Mouse (Mus musculus): ENCODE data around the gene Dlx3. TPM values are rescaled to one million over a fixed set of nuclear protein-coding genes. Genes with fewer than 3 reads are reported as not detected.
A peak's percentile ranks its signal among the peaks of the same experiment; 100 is the strongest.

The Dlx3 gene
- polyA plus RNA-seq, 1 experiment from 2014 or later: 0.11 TPM

DNA sequence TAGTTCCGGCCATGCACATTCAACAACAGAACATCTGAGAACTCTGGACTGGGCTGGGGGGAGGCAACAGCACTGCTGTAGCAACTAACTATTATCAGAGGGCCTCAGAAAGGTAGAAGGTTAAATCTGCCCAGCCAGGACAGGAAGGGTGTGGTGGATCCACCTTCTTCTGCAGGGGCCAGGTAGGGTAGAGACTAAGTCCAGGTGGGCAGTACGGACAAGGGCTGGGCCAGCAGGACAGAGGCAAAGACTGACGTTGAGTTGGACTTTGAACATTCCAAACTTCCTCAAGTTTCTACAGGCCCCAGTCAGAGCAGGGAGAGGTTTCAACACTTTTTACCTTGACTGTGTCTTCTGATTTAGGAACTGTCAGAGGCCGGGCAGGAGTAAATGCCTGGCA, 45.2 kb upstream of the Dlx3 start:
- Histone ChIP-seq H3K36me3 (ENCODE audit: insufficient read depth) (no peaks in the 10 kb centered on the region), H3K27me3 (ENCODE audit: insufficient read depth, low read length) (peaks cover 36% of the 10 kb centered on the region), H3K9ac (no peak overlapping the region), H3K4me3 (ENCODE audit: low read depth, low read length) (peak overlapping the region; percentile 60), H3K4me2 (peak overlapping the region; percentile 82), H3K27ac (ENCODE audit: low read depth) (peak overlapping the region; percentile 87; the same call in 1 of the 2 replicates), H3K4me1 (ENCODE audit: insufficient read depth) (peaks cover 52% of the 10 kb centered on the region), H3K9me3 (ENCODE audit: low read depth, low read length) (no peaks in the 10 kb centered on the region)
- ATAC-seq (ENCODE audit: insufficient read depth) (no peak), DNase-seq (no peak)
- 40% methylated on average over 4 of the region's 4 CpGs for WGBS
- TF ChIP-seq CTCF (IDR thresholded peaks at IDR 0.05; ENCODE audit: low read depth): no peak

GRCm38 (mm10) chr11:95075197-95076040, 44.5 kb upstream of the Dlx3 start:
- Histone ChIP-seq H3K27ac (ENCODE audit: low read depth) (peak overlapping the region; percentile 87; the same call in 1 of the 2 replicates), H3K4me1 (ENCODE audit: insufficient read depth) (peaks cover 54% of the 10 kb centered on the region), H3K9ac (peak overlapping the region; percentile 65), H3K36me3 (ENCODE audit: insufficient read depth) (no peaks in the 10 kb centered on the region), H3K27me3 (ENCODE audit: insufficient read depth, low read length) (peaks cover 36% of the 10 kb centered on the region), H3K4me3 (ENCODE audit: low read depth, low read length) (peak overlapping the region; percentile 60), H3K9me3 (ENCODE audit: low read depth, low read length) (no peaks in the 10 kb centered on the region), H3K4me2 (peak overlapping the region; percentile 82)
- WGBS: 4% methylated on average over 19 of the region's 19 CpGs
- TF ChIP-seq CTCF (IDR thresholded peaks at IDR 0.05; ENCODE audit: low read depth): peak; percentile 36; the same call in 1 of the 2 replicates
- peak; percentile 61 for DNase-seq
- ATAC-seq (ENCODE audit: insufficient read depth): peak; percentile 23; the same call in 1 of the 2 replicates

GRCm38 (mm10) chr11:95076041-95076535, 43.8 kb upstream of the Dlx3 start:
- Histone ChIP-seq H3K36me3 (ENCODE audit: insufficient read depth) (no peaks in the 10 kb centered on the region), H3K4me2 (peak overlapping the region; percentile 82), H3K4me3 (ENCODE audit: low read depth, low read length) (peak overlapping the region; percentile 60), H3K4me1 (ENCODE audit: insufficient read depth) (peaks cover 51% of the 10 kb centered on the region), H3K9ac (peak overlapping the region; percentile 65), H3K9me3 (ENCODE audit: low read depth, low read length) (no peaks in the 10 kb centered on the region), H3K27me3 (ENCODE audit: insufficient read depth, low read length) (peaks cover 36% of the 10 kb centered on the region), H3K27ac (ENCODE audit: low read depth) (peak overlapping the region; percentile 87)
- peak; percentile 51 for TF ChIP-seq CTCF (IDR thresholded peaks at IDR 0.05; ENCODE audit: low read depth)
- ATAC-seq (ENCODE audit: insufficient read depth): peak; percentile 30; the same call in 1 of the 2 replicates
- under 1% methylated on average over 42 of the region's 42 CpGs for WGBS
- DNase-seq: peak; percentile 63

DNA sequence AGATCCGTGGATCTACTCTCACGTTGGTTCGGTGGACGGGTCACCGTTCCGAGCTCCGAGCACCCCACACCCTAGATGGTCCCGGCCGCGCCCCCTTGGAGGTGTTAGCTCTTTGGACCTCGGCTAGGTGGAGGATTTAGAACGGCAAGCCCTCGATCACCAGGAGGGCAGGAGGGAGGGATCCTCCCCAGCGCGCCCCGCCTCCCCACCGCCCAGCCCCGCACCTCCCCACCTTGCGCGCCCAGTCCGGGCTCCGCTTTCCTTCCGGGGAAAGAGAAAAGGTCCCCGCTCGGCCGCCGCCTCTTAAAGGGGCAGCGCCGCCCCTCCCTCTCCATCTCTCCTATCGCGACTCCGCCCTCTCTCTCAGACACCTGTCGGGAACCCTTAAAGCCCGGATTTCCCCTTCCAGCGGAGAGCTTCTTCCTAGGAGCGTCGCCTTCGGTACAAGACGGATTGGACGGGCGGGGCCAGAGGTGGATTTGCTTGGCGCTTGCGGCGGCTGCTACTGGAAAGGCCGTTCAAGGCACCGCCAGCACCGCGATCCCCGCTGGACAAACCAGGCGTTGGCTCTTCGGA, 43.3 kb upstream of the Dlx3 start, which contains the start of gene Itga3:
Gene Itga3, minus strand, starts transcription at position 266 of the 576 bp plus-strand sequence.
- Histone ChIP-seq H3K9me3 (ENCODE audit: low read depth, low read length) (no peaks in the 10 kb centered on the region), H3K4me3 (ENCODE audit: low read depth, low read length) (peak within 1 kb of the TSS; percentile 60), H3K27ac (ENCODE audit: low read depth) (peak within 1 kb of the TSS; percentile 87), H3K27me3 (ENCODE audit: insufficient read depth, low read length) (peaks cover 36% of the 10 kb centered on the region), H3K4me2 (peak within 1 kb of the TSS; percentile 82), H3K9ac (peak within 1 kb of the TSS; percentile 65), H3K4me1 (ENCODE audit: insufficient read depth) (peaks cover 45% of the 10 kb centered on the region), H3K36me3 (ENCODE audit: insufficient read depth) (no peaks in the 10 kb centered on the region)
- ATAC-seq (ENCODE audit: insufficient read depth) (peak; percentile 76), DNase-seq (peak; percentile 83)
- no peak for TF ChIP-seq CTCF (IDR thresholded peaks at IDR 0.05; ENCODE audit: low read depth)
- 1% methylated on average over 48 of the region's 51 CpGs for WGBS

GRCm38 (mm10) chr11:95077956-95078355, 42.0 kb upstream of the Dlx3 start:
- Histone ChIP-seq H3K4me1 (ENCODE audit: insufficient read depth) (peaks cover 37% of the 10 kb centered on the region), H3K36me3 (ENCODE audit: insufficient read depth) (no peaks in the 10 kb centered on the region), H3K4me3 (ENCODE audit: low read depth, low read length) (no peak overlapping the region), H3K9ac (no peak overlapping the region), H3K9me3 (ENCODE audit: low read depth, low read length) (no peaks in the 10 kb centered on the region), H3K27ac (ENCODE audit: low read depth) (no peak overlapping the region), H3K27me3 (ENCODE audit: insufficient read depth, low read length) (peaks cover 36% of the 10 kb centered on the region), H3K4me2 (peak overlapping the region; percentile 82; the same call in 1 of the 2 replicates)
- DNase-seq (no peak), ATAC-seq (ENCODE audit: insufficient read depth) (no peak)
- 52% methylated on average over 7 of the region's 7 CpGs for WGBS
- TF ChIP-seq CTCF (IDR thresholded peaks at IDR 0.05; ENCODE audit: low read depth): no peak; the same call in 1 of the 2 replicates

DNA sequence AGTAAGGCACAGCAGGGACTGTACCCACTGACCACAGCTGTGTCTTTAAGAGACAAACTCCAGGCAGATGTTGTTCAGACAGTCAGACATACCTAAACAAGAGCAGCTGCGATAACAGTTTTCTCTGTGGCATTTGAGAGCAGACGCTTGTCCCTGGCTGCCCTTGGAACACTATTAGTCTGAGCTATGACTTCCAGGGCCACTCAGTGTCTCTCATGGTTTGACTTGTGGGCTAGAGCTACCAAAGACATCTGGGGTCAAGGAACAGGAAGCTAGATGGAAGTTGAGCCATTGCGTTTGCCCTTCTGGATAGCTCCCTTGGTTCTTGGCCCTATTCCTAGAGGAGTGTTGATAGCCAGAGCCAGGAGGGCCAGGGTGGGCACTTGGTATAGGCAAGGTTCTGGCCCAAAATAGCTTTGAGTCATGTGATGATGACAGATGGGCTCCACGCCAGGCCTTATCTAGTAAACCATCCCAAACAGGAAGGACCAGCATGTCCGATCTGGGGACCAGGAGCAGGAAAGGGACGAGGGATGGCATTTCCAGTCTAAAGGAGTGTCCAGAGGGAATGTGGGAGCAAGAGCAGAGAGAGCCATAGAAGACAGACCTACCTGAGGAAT, 40.6 kb upstream of the Dlx3 start:
- H3K9ac ChIP-seq: no peak overlapping the region
- no peak overlapping the region; the same call in 1 of the 2 replicates for H3K4me2 ChIP-seq
- no peaks in the 10 kb centered on the region for H3K36me3 ChIP-seq (ENCODE audit: insufficient read depth)
- WGBS: 37% methylated on average over 6 of the region's 6 CpGs
- no peak overlapping the region for H3K4me3 ChIP-seq (ENCODE audit: low read depth, low read length)
- no peak for TF ChIP-seq CTCF (IDR thresholded peaks at IDR 0.05; ENCODE audit: low read depth)
- peaks cover 36% of the 10 kb centered on the region for H3K27me3 ChIP-seq (ENCODE audit: insufficient read depth, low read length)
- H3K4me1 ChIP-seq (ENCODE audit: insufficient read depth): peaks cover 34% of the 10 kb centered on the region
- H3K27ac ChIP-seq (ENCODE audit: low read depth): peak overlapping the region; percentile 9; the same call in 1 of the 2 replicates
- no peak for ATAC-seq (ENCODE audit: insufficient read depth)
- H3K9me3 ChIP-seq (ENCODE audit: low read depth, low read length): no peaks in the 10 kb centered on the region
- DNase-seq: peak; percentile 60

Data from lung, embryonic 14.5 days (tissue).